Mouse (Mus musculus): ENCODE results near the gene Sertad4.

DNA sequence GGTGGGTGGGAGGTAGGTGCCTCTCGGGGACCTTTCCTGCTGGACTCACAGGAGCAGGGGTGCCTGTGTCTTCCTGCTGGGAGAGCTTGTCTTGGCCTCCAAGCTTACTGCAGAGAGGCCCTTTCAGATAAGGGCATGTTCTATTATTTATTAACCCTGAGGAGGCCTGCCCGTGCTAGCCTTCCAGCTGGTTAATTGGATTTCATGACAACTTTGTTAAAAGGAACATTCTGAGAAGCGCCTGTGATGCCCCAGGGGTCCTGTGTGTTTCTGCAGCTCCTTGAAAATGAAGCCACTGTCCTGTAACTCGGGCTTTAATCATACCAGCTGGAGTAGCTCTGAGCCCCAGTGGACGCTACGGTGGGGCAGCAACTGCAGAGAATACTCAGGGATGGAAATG lies 25.1 kb downstream of the Sertad4 start:
- no peak for TF ChIP-seq MEF2A (IDR thresholded peaks at IDR 0.05; ENCODE audit: extremely low read depth, insufficient replicate concordance, low read depth, low read length, poor library complexity, severe bottlenecking)
- no peak for TF ChIP-seq CTCF (IDR thresholded peaks at IDR 0.05 in 2 of 3, conservative IDR thresholded peaks at IDR 0.05 in 1 of 3; ENCODE audit: control insufficient read depth in 1 of 3, insufficient read depth in 1 of 3, low read depth in 2 of 3, low read length in 3 of 3, poor library complexity in 1 of 3, severe bottlenecking in 1 of 3)
- TF ChIP-seq POLR2A (IDR thresholded peaks at IDR 0.05; ENCODE audit: control insufficient read depth in 1 of 2, insufficient read depth in 1 of 2, low read depth in 1 of 2, low read length in 2 of 2, poor library complexity in 1 of 2), result no peak
- TF ChIP-seq SMC3 (IDR thresholded peaks at IDR 0.05; ENCODE audit: low read depth, low read length), result no peak
- no peak for TF ChIP-seq TCF12 (IDR thresholded peaks at IDR 0.05; ENCODE audit: low read depth, low read length)
- TF ChIP-seq HCFC1 (IDR thresholded peaks at IDR 0.05; ENCODE audit: low read depth, low read length), result no peak
- TF ChIP-seq KAT2A (conservative IDR thresholded peaks at IDR 0.05; ENCODE audit: low read depth, low read length), result no peak
- no peak for TF ChIP-seq POLR2AphosphoS5 (IDR thresholded peaks at IDR 0.05; ENCODE audit: borderline replicate concordance, low read depth, low read length)
- TF ChIP-seq NRF1 (IDR thresholded peaks at IDR 0.05; ENCODE audit: insufficient read depth, low read depth, low read length, poor library complexity, severe bottlenecking), result no peak
